Mouse (Mus musculus) left cerebral cortex, adult 18-20 months (tissue): Measurements from ENCODE around the gene Hormad1. TPM values are rescaled to one million over a fixed set of nuclear protein-coding genes. Genes with fewer than 3 reads are reported as not detected.
"Not testable (repeated sequence)": the region's sequence is repeated elsewhere in the genome, so short reads cannot be mapped to it uniquely, and the experiment has no call there.

ENCODE experiments used
- DNase-seq, 2 experiments: peaks; one replicate each; pipeline ENCODE4 v3.0.0; 2021 to 2022; ENCODE audit warnings: low spot score in 2 of 2, mixed read lengths in 1 of 2
- long read RNA-seq, 2 experiments: library from polyadenylated mRNA; stranded (forward); transcript quantifications; one replicate each; pipeline ENCODE4 v2.0.0; 2021
- total RNA-seq, 2 experiments: library from RNA; stranded (reverse); gene quantifications; 2 replicates each; pipeline ENCODE4 v1.2.3; 2021

Hormad1 gene
- total RNA-seq: not detected
- long read RNA-seq, experiment 1: 0 reads
- long read RNA-seq, experiment 2, partial matches to known transcripts: 0 of 1 reads
- long read RNA-seq, experiment 2, other reads (novel, unspliced or antisense): 1 of 1 reads

GRCm38 (mm10) chr3:95559437-95559836 is at the start of gene Hormad1:
TSS of gene Hormad1 (plus strand) at chr3:95559677.
- DNase-seq: no peak

- no peak for DNase-seq
These were observed 47.8 kb upstream of the Hormad1 start for GRCm38 (mm10) chr3:95511611-95512180.

GRCm38 (mm10) chr3:95516614-95517041 is 42.8 kb upstream of the Hormad1 start:
- no peak for DNase-seq

- DNase-seq: peak; percentile 61 to 68
These were observed 42.0 kb upstream of the Hormad1 start for GRCm38 (mm10) chr3:95517493-95517898.

- DNase-seq: no peak
These were observed 40.6 kb upstream of the Hormad1 start for GRCm38 (mm10) chr3:95518891-95519290.

GRCm38 (mm10) chr3:95519315-95519714 is 40.2 kb upstream of the Hormad1 start:
- DNase-seq: no peak

GRCm38 (mm10) chr3:95520100-95520499 is 39.4 kb upstream of the Hormad1 start:
- DNase-seq: no peak

- DNase-seq: no peak
These were observed 38.3 kb upstream of the Hormad1 start for GRCm38 (mm10) chr3:95521168-95521567.

- no peak for DNase-seq
These were observed 35.8 kb upstream of the Hormad1 start for GRCm38 (mm10) chr3:95523662-95524061.

GRCm38 (mm10) chr3:95524673-95525072 is 34.8 kb upstream of the Hormad1 start:
- DNase-seq: no peak

GRCm38 (mm10) chr3:95526111-95526510 is 33.4 kb upstream of the Hormad1 start:
- no peak for DNase-seq

- no peak for DNase-seq
These were observed 32.8 kb upstream of the Hormad1 start, which contains the start of gene Ctss for GRCm38 (mm10) chr3:95526622-95527211. TSS of gene Ctss (plus strand) at chr3:95526786.

- DNase-seq: no peak
These were observed 29.7 kb upstream of the Hormad1 start for GRCm38 (mm10) chr3:95529814-95530213.

GRCm38 (mm10) chr3:95531025-95531424 is 28.5 kb upstream of the Hormad1 start:
- DNase-seq: no peak

- DNase-seq: no peak
These were observed 26.1 kb upstream of the Hormad1 start for GRCm38 (mm10) chr3:95533364-95533763.

- DNase-seq: no peak
These were observed 24.6 kb upstream of the Hormad1 start for GRCm38 (mm10) chr3:95534927-95535326.

- no peak for DNase-seq
These were observed 20.5 kb upstream of the Hormad1 start for GRCm38 (mm10) chr3:95538936-95539335.

GRCm38 (mm10) chr3:95539837-95540236 is 19.6 kb upstream of the Hormad1 start:
- DNase-seq: no peak

GRCm38 (mm10) chr3:95541186-95541585 is 18.3 kb upstream of the Hormad1 start:
- not testable (repeated sequence) for DNase-seq

GRCm38 (mm10) chr3:95542171-95542570 is 17.3 kb upstream of the Hormad1 start:
- DNase-seq: no peak

GRCm38 (mm10) chr3:95542981-95543380 is 16.5 kb upstream of the Hormad1 start:
- DNase-seq: no peak

GRCm38 (mm10) chr3:95550176-95550575 is 9.3 kb upstream of the Hormad1 start:
- DNase-seq: no peak

- DNase-seq: no peak
These were observed 5.5 kb upstream of the Hormad1 start for GRCm38 (mm10) chr3:95553986-95554385.
